Comparison of ENCODE assay signal across 16 mouse cellular contexts in genomic region chr2:84884611-84885010, GRCm38 (mm10). TPM values are rescaled to one million over a fixed set of nuclear protein-coding genes. Genes with fewer than 3 reads are reported as not detected.
DNase-seq lines count a peak whose midpoint lies in the region; ATAC-seq and TF ChIP-seq lines count a peak whose summit lies in the region.
"Had no signal": no experiment of that assay in that cellular context is flagged by ENCODE, and none has a peak within 500 bp of the region (broad histone marks: within the 10 kb centered on the region; RNA-seq: fewer than 3 reads in every experiment).

No protein-coding gene starts in this region.

- peak overlapping the region; percentile 95 for H3K27ac ChIP-seq in layer of hippocampus, adult 2 months
- 0 out of 2 replicates have a peak overlapping the region, but pooled peaks have one; percentile 0 for H3K27ac ChIP-seq in embryonic facial prominence, embryonic 12.5 days
- no peak overlapping the region for H3K27ac ChIP-seq in hindbrain, embryonic 15.5 days (replicated peaks)
- no peak overlapping the region for H3K27ac ChIP-seq in neural tube, embryonic 12.5 days
- no peak overlapping the region for H3K27ac ChIP-seq in kidney, embryonic 16.5 days (ENCODE audit: low read length)
- no peak overlapping the region for H3K27ac ChIP-seq in cerebellum, adult 2 months (ENCODE audit: insufficient read depth, low read length)
- H3K27ac ChIP-seq: embryonic facial prominence, embryonic 13.5 days; heart, embryonic 15.5 days had no signal

- DNase-seq in layer of hippocampus, adult 2 months (ENCODE audit: low spot score in 2 of 2) = no peak
- no peak for DNase-seq in layer of hippocampus, adult 9-11 months
- no peak for DNase-seq in cerebellum, adult 2 months
- DNase-seq: adrenal gland, postnatal 14 days; kidney, adult 2 months; spleen, adult 18-20 months; thymus, adult 18-20 months had no signal

- TF ChIP-seq CTCF in layer of hippocampus, adult 2 months (conservative IDR thresholded peaks at IDR 0.05) = peak; percentile 48
- no peak for TF ChIP-seq CTCF in cerebellum, adult 2 months (IDR thresholded peaks at IDR 0.05; ENCODE audit: borderline replicate concordance, insufficient read depth, low read depth, low read length)

- no peaks in the 10 kb centered on the region for H3K36me3 ChIP-seq in embryonic facial prominence, embryonic 12.5 days
- no peaks in the 10 kb centered on the region for H3K36me3 ChIP-seq in hindbrain, embryonic 15.5 days
- H3K36me3 ChIP-seq in neural tube, embryonic 12.5 days = no peaks in the 10 kb centered on the region
- H3K36me3 ChIP-seq in kidney, embryonic 16.5 days (ENCODE audit: insufficient read depth, low read length) = no peaks in the 10 kb centered on the region
- H3K36me3 ChIP-seq: embryonic facial prominence, embryonic 13.5 days; heart, embryonic 15.5 days had no signal

- no peak for ATAC-seq in embryonic facial prominence, embryonic 12.5 days (ENCODE audit: insufficient number of reproducible peaks, insufficient read depth, low FRiP score, low TSS enrichment)
- ATAC-seq in hindbrain, embryonic 15.5 days (ENCODE audit: low FRiP score, low read depth) = no peak
- no peak for ATAC-seq in neural tube, embryonic 12.5 days (ENCODE audit: low FRiP score, low read depth)
- ATAC-seq in kidney, embryonic 16.5 days (ENCODE audit: low FRiP score, low TSS enrichment) = no peak
- ATAC-seq: CD4-positive, CD25-positive, alpha-beta regulatory T cell, adult 4 months; Patski had no signal

- H3K4me1 ChIP-seq in embryonic facial prominence, embryonic 12.5 days = peaks cover 42% of the 10 kb centered on the region
- peaks cover 41% of the 10 kb centered on the region for H3K4me1 ChIP-seq in hindbrain, embryonic 15.5 days (replicated peaks)
- peaks cover 49% of the 10 kb centered on the region for H3K4me1 ChIP-seq in neural tube, embryonic 12.5 days
- peaks cover 47% of the 10 kb centered on the region for H3K4me1 ChIP-seq in kidney, embryonic 16.5 days (ENCODE audit: insufficient read depth, low read length)
- H3K4me1 ChIP-seq in cerebellum, adult 2 months (ENCODE audit: control insufficient read depth, insufficient read depth, low read length) = no peaks in the 10 kb centered on the region

- peaks cover 98% of the 10 kb centered on the region for H3K27me3 ChIP-seq in embryonic facial prominence, embryonic 12.5 days
- H3K27me3 ChIP-seq in hindbrain, embryonic 15.5 days = peaks cover 68% of the 10 kb centered on the region
- H3K27me3 ChIP-seq in neural tube, embryonic 12.5 days (replicated peaks) = peaks cover 97% of the 10 kb centered on the region
- peaks cover 66% of the 10 kb centered on the region for H3K27me3 ChIP-seq in kidney, embryonic 16.5 days (ENCODE audit: insufficient read depth, low read length)
- peaks cover 7% of the 10 kb centered on the region for H3K27me3 ChIP-seq in cerebellum, adult 2 months (ENCODE audit: control insufficient read depth, insufficient read depth, low read length)

- H3K9ac ChIP-seq in embryonic facial prominence, embryonic 12.5 days = no peak overlapping the region
- no peak overlapping the region for H3K9ac ChIP-seq in hindbrain, embryonic 15.5 days
- H3K9ac ChIP-seq in neural tube, embryonic 12.5 days = no peak overlapping the region
- H3K9ac ChIP-seq in kidney, embryonic 16.5 days (replicated peaks; ENCODE audit: low read length) = no peak overlapping the region
- H3K9ac ChIP-seq: embryonic facial prominence, embryonic 13.5 days; heart, embryonic 15.5 days had no signal

- WGBS in embryonic facial prominence, embryonic 12.5 days = 47% methylated on average over 4 of the region's 4 CpGs
- 54% methylated on average over 4 of the region's 4 CpGs for WGBS in hindbrain, embryonic 15.5 days
- WGBS in neural tube, embryonic 12.5 days = 49% methylated on average over 4 of the region's 4 CpGs
- 36% methylated on average over 4 of the region's 4 CpGs for WGBS in kidney, embryonic 16.5 days
- 52% methylated on average over 4 of the region's 4 CpGs for WGBS in cerebellum, adult 2 months

- peak overlapping the region; percentile 87 for H3K4me3 ChIP-seq in layer of hippocampus, adult 2 months
- H3K4me3 ChIP-seq in embryonic facial prominence, embryonic 12.5 days = no peak overlapping the region
- H3K4me3 ChIP-seq in hindbrain, embryonic 15.5 days = peak overlapping the region; percentile 81; the same call in 1 of the 2 replicates
- H3K4me3 ChIP-seq in neural tube, embryonic 12.5 days = 0 out of 2 replicates have a peak overlapping the region, but pooled peaks have one; percentile 55
- no peak overlapping the region for H3K4me3 ChIP-seq in kidney, embryonic 16.5 days (ENCODE audit: low read length)
- no peak overlapping the region for H3K4me3 ChIP-seq in cerebellum, adult 2 months (replicated peaks; ENCODE audit: insufficient read depth, low read depth, low read length)
- H3K4me3 ChIP-seq: embryonic facial prominence, embryonic 13.5 days had no signal

- TF ChIP-seq POLR2A in cerebellum, adult 2 months (IDR thresholded peaks at IDR 0.05; ENCODE audit: borderline replicate concordance, insufficient read depth, low read length) = no peak

- peak overlapping the region; percentile 81; the same call in 1 of the 2 replicates for H3K4me2 ChIP-seq in embryonic facial prominence, embryonic 12.5 days (replicated peaks)
- H3K4me2 ChIP-seq in hindbrain, embryonic 15.5 days = peak overlapping the region; percentile 84
- H3K4me2 ChIP-seq in neural tube, embryonic 12.5 days (replicated peaks) = peak overlapping the region; percentile 91
- no peak overlapping the region for H3K4me2 ChIP-seq in kidney, embryonic 16.5 days (replicated peaks; ENCODE audit: low read depth, low read length)

- H3K9me3 ChIP-seq in embryonic facial prominence, embryonic 12.5 days = no peaks in the 10 kb centered on the region
- no peaks in the 10 kb centered on the region for H3K9me3 ChIP-seq in hindbrain, embryonic 15.5 days
- H3K9me3 ChIP-seq in neural tube, embryonic 12.5 days = no peaks in the 10 kb centered on the region
- H3K9me3 ChIP-seq in kidney, embryonic 16.5 days (ENCODE audit: low read length) = no peaks in the 10 kb centered on the region
- H3K9me3 ChIP-seq: embryonic facial prominence, embryonic 13.5 days; heart, embryonic 15.5 days had no signal

RNA-seq across cellular contexts. Expression of gene Rtn4rl2, which starts 1.9 kb away (rescaled TPM):
- 10 to 100 TPM; 85.9 to 88.8 TPM for total RNA-seq in layer of hippocampus, adult 2 months (2021)
- 5.2 and 5.4 TPM in 2 replicates for polyA plus RNA-seq in embryonic facial prominence, embryonic 12.5 days (2016; fragmentation: Nextera tagmentation; extraction: Ambion mirVana)
- 5.0 and 6.2 TPM in 2 replicates for polyA plus RNA-seq in hindbrain, embryonic 15.5 days (2015; fragmentation: Nextera tagmentation; extraction: Ambion mirVana)
- polyA plus RNA-seq in neural tube, embryonic 12.5 days (2016; fragmentation: Nextera tagmentation; extraction: Ambion mirVana) = 9.5 and 14.7 TPM in 2 replicates
- polyA plus RNA-seq in kidney, embryonic 16.5 days (2015; fragmentation: Nextera tagmentation; extraction: Ambion mirVana) = 1.0 and 1.5 TPM in 2 replicates
- 1.2 and 1.7 TPM in 2 replicates for polyA plus RNA-seq in cerebellum, adult 2 months (2012; rRNA removed)
- polyA plus RNA-seq: CD4-positive, CD25-positive, alpha-beta regulatory T cell, adult 4 months; liver, embryonic 16.5 days had no signal

RNA-seq across cellular contexts. Expression of gene Slc43a1, which starts 46.0 kb away (rescaled TPM):
- under 1 TPM; 0.27 to 0.79 TPM for total RNA-seq in layer of hippocampus, adult 2 months (2021)
- polyA plus RNA-seq in embryonic facial prominence, embryonic 12.5 days (2016; fragmentation: Nextera tagmentation; extraction: Ambion mirVana) = 19.0 and 19.6 TPM in 2 replicates
- 2.3 and 2.4 TPM in 2 replicates for polyA plus RNA-seq in hindbrain, embryonic 15.5 days (2015; fragmentation: Nextera tagmentation; extraction: Ambion mirVana)
- polyA plus RNA-seq in neural tube, embryonic 12.5 days (2016; fragmentation: Nextera tagmentation; extraction: Ambion mirVana) = 8.4 and 10.2 TPM in 2 replicates
- 15.6 and 17.8 TPM in 2 replicates for polyA plus RNA-seq in kidney, embryonic 16.5 days (2015; fragmentation: Nextera tagmentation; extraction: Ambion mirVana)
- 0.25 and 0.43 TPM in 2 replicates for polyA plus RNA-seq in cerebellum, adult 2 months (2012; rRNA removed)

RNA-seq across cellular contexts. Expression of gene Slc43a3, which starts 51.8 kb away (rescaled TPM):
- total RNA-seq in layer of hippocampus, adult 2 months (2021) = under 1 TPM; 0.61 to 0.84 TPM
- 30.4 and 35.9 TPM in 2 replicates for polyA plus RNA-seq in embryonic facial prominence, embryonic 12.5 days (2016; fragmentation: Nextera tagmentation; extraction: Ambion mirVana)
- 5.2 and 5.3 TPM in 2 replicates for polyA plus RNA-seq in hindbrain, embryonic 15.5 days (2015; fragmentation: Nextera tagmentation; extraction: Ambion mirVana)
- polyA plus RNA-seq in neural tube, embryonic 12.5 days (2016; fragmentation: Nextera tagmentation; extraction: Ambion mirVana) = 14.9 and 15.9 TPM in 2 replicates
- 57.4 and 58.0 TPM in 2 replicates for polyA plus RNA-seq in kidney, embryonic 16.5 days (2015; fragmentation: Nextera tagmentation; extraction: Ambion mirVana)
- 0.82 and 1.3 TPM in 2 replicates for polyA plus RNA-seq in cerebellum, adult 2 months (2012; rRNA removed)
- polyA plus RNA-seq: Patski had no signal

RNA-seq across cellular contexts. Expression of gene Timm10, which starts 57.8 kb away (rescaled TPM):
- 10 to 100 TPM; 48.7 to 57.5 TPM for total RNA-seq in layer of hippocampus, adult 2 months (2021)
- 39.4 and 41.3 TPM in 2 replicates for polyA plus RNA-seq in embryonic facial prominence, embryonic 12.5 days (2016; fragmentation: Nextera tagmentation; extraction: Ambion mirVana)
- polyA plus RNA-seq in hindbrain, embryonic 15.5 days (2015; fragmentation: Nextera tagmentation; extraction: Ambion mirVana) = 73.4 and 75.2 TPM in 2 replicates
- 37.6 and 39.4 TPM in 2 replicates for polyA plus RNA-seq in neural tube, embryonic 12.5 days (2016; fragmentation: Nextera tagmentation; extraction: Ambion mirVana)
- 60.1 and 66.6 TPM in 2 replicates for polyA plus RNA-seq in kidney, embryonic 16.5 days (2015; fragmentation: Nextera tagmentation; extraction: Ambion mirVana)
- polyA plus RNA-seq in cerebellum, adult 2 months (2012; rRNA removed) = 83.3 and 88.4 TPM in 2 replicates

Comparison
In these comparisons a context has a peak if more than half of its experiments do, and no peak if none do; other contexts are left out.
1. H3K27ac ChIP-seq: peak in layer of hippocampus, adult 2 months (single experiment) and embryonic facial prominence, embryonic 12.5 days (single experiment); none in hindbrain, embryonic 15.5 days (single experiment), neural tube, embryonic 12.5 days (single experiment), kidney, embryonic 16.5 days (single experiment) and cerebellum, adult 2 months (single experiment).
2. H3K4me3 ChIP-seq: peak in layer of hippocampus, adult 2 months (single experiment), hindbrain, embryonic 15.5 days (single experiment) and neural tube, embryonic 12.5 days (single experiment); none in embryonic facial prominence, embryonic 12.5 days (single experiment), kidney, embryonic 16.5 days (single experiment) and cerebellum, adult 2 months (single experiment).